In the genomic region with DNA sequence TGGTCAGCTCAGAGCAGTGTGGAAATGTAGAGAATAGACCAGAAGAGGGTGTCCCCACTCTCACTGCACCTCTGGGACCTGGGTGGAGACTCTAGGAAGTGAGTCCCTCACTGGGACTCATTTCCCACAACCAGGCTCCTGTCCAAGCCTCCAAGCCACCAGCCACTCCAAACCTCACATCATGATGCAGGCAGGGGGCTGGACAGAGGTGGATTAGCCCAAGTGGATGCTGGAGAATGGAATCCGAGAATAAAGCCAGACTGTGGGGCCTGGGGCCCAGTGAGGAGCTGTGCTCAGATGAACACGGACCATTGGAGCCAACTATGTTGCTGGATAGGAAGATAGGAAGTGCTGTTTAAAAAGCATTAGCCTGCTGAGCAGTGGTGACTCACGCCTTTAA, we compare ENCODE assay signal across 17 mouse cellular contexts. TPM values are rescaled to one million over a fixed set of nuclear protein-coding genes. Genes with fewer than 3 reads are reported as not detected.
DNase-seq lines count a peak whose midpoint lies in the region; ATAC-seq lines count a peak whose summit lies in the region.
"Had no signal": no experiment of that assay in that cellular context is flagged by ENCODE, and none has a peak within 500 bp of the region (broad histone marks: within the 10 kb centered on the region; RNA-seq: fewer than 3 reads in every experiment).

No protein-coding gene starts in this region.

- H3K4me3 ChIP-seq in forebrain, embryonic 12.5 days (replicated peaks), result no peak overlapping the region
- H3K4me3 ChIP-seq in forebrain, embryonic 15.5 days, result no peak overlapping the region
- no peak overlapping the region for H3K4me3 ChIP-seq in heart, embryonic 16.5 days (ENCODE audit: low read length)
- H3K4me3 ChIP-seq in liver, embryonic 11.5 days (ENCODE audit: low read depth, low read length), result no peak overlapping the region
- H3K4me3 ChIP-seq: liver, embryonic 15.5 days; stomach, embryonic 15.5 days had no signal

- no peak overlapping the region for H3K4me2 ChIP-seq in forebrain, embryonic 12.5 days
- no peak overlapping the region for H3K4me2 ChIP-seq in forebrain, embryonic 15.5 days (replicated peaks)
- H3K4me2 ChIP-seq in heart, embryonic 16.5 days (ENCODE audit: low read depth, low read length), result no peak overlapping the region
- no peak overlapping the region for H3K4me2 ChIP-seq in liver, embryonic 11.5 days
- H3K4me2 ChIP-seq: liver, embryonic 15.5 days; midbrain, embryonic 11.5 days; stomach, embryonic 15.5 days had no signal

- H3K9me3 ChIP-seq in forebrain, embryonic 12.5 days, result no peaks in the 10 kb centered on the region
- H3K9me3 ChIP-seq in forebrain, embryonic 15.5 days, result no peaks in the 10 kb centered on the region
- H3K9me3 ChIP-seq in heart, embryonic 16.5 days (replicated peaks; ENCODE audit: control insufficient read depth, low read length), result peaks cover 6% of the 10 kb centered on the region
- H3K9me3 ChIP-seq in liver, embryonic 11.5 days (ENCODE audit: control insufficient read depth, low read length), result no peaks in the 10 kb centered on the region
- H3K9me3 ChIP-seq: liver, embryonic 15.5 days; stomach, embryonic 15.5 days had no signal

- no peaks in the 10 kb centered on the region for H3K36me3 ChIP-seq in forebrain, embryonic 12.5 days (replicated peaks)
- H3K36me3 ChIP-seq in forebrain, embryonic 15.5 days, result no peaks in the 10 kb centered on the region
- 0 out of 2 replicates have a peak, but pooled peaks cover 3% of the 10 kb centered on the region for H3K36me3 ChIP-seq in heart, embryonic 16.5 days (ENCODE audit: control insufficient read depth, insufficient read depth)
- H3K36me3 ChIP-seq in liver, embryonic 11.5 days (ENCODE audit: control insufficient read depth, insufficient read depth, low read length), result no peaks in the 10 kb centered on the region
- H3K36me3 ChIP-seq: liver, embryonic 15.5 days; stomach, embryonic 15.5 days had no signal

- ATAC-seq in forebrain, embryonic 12.5 days (ENCODE audit: low FRiP score), result no peak
- ATAC-seq in forebrain, embryonic 15.5 days (replicated peaks), result no peak
- ATAC-seq in heart, embryonic 16.5 days (replicated peaks; ENCODE audit: extremely low read depth, insufficient read depth, low FRiP score), result no peak
- ATAC-seq in liver, embryonic 11.5 days (replicated peaks; ENCODE audit: low FRiP score), result no peak
- ATAC-seq: hindbrain, embryonic 16.5 days; Patski had no signal

- peaks cover 7% of the 10 kb centered on the region; the same call in 1 of the 2 replicates for H3K4me1 ChIP-seq in forebrain, embryonic 12.5 days
- H3K4me1 ChIP-seq in forebrain, embryonic 15.5 days, result no peaks in the 10 kb centered on the region
- H3K4me1 ChIP-seq in heart, embryonic 16.5 days (ENCODE audit: control insufficient read depth, insufficient read depth, low read length), result 0 out of 2 replicates have a peak, but pooled peaks cover 2% of the 10 kb centered on the region
- peaks cover 10% of the 10 kb centered on the region; the same call in 1 of the 2 replicates for H3K4me1 ChIP-seq in liver, embryonic 11.5 days (replicated peaks; ENCODE audit: control insufficient read depth, insufficient read depth, low read length)
- H3K4me1 ChIP-seq: stomach, embryonic 15.5 days had no signal

- intact Hi-C loops in heart, postnatal 25 days (cut with DNase I), result no loop called here

- no peak for DNase-seq in heart, postnatal 25 days (ENCODE audit: low spot score)
- DNase-seq in liver, embryonic 11.5 days (ENCODE audit: low spot score), result no peak
- DNase-seq in liver, result no peak
- DNase-seq in spleen, adult 18-20 months, result no peak
- no peak for DNase-seq in right cerebral cortex, adult 18-20 months
- DNase-seq: cerebellum, postnatal 14 days; kidney, postnatal 10 days; lung, postnatal 36 days; retina, postnatal 1 day had no signal

- H3K27me3 ChIP-seq in forebrain, embryonic 12.5 days, result peaks cover 28% of the 10 kb centered on the region
- H3K27me3 ChIP-seq in forebrain, embryonic 15.5 days, result 0 out of 2 replicates have a peak, but pooled peaks cover 12% of the 10 kb centered on the region
- H3K27me3 ChIP-seq in heart, embryonic 16.5 days (ENCODE audit: control insufficient read depth, insufficient read depth, low read length), result peaks cover 16% of the 10 kb centered on the region
- peaks cover 22% of the 10 kb centered on the region for H3K27me3 ChIP-seq in liver, embryonic 11.5 days (replicated peaks; ENCODE audit: control insufficient read depth, insufficient read depth, low read length)
- H3K27me3 ChIP-seq: Patski had no signal

- H3K9ac ChIP-seq in forebrain, embryonic 12.5 days, result no peak overlapping the region
- no peak overlapping the region for H3K9ac ChIP-seq in forebrain, embryonic 15.5 days (replicated peaks)
- no peak overlapping the region for H3K9ac ChIP-seq in heart, embryonic 16.5 days (ENCODE audit: low read length)
- H3K9ac ChIP-seq in liver, embryonic 11.5 days (ENCODE audit: low read depth, low read length), result no peak overlapping the region
- H3K9ac ChIP-seq: liver, embryonic 15.5 days; stomach, embryonic 15.5 days had no signal

- H3K27ac ChIP-seq in forebrain, embryonic 12.5 days, result peak overlapping the region; percentile 36; the same call in 1 of the 2 replicates
- H3K27ac ChIP-seq in forebrain, embryonic 15.5 days (replicated peaks), result no peak overlapping the region
- H3K27ac ChIP-seq in heart, embryonic 16.5 days (ENCODE audit: low read length), result peak overlapping the region; percentile 65
- H3K27ac ChIP-seq in liver, embryonic 11.5 days (ENCODE audit: low read depth, low read length), result peak overlapping the region; percentile 51; the same call in 1 of the 2 replicates
- H3K27ac ChIP-seq: liver, embryonic 15.5 days; stomach, embryonic 15.5 days had no signal

- 61% methylated on average over 3 of the region's 3 CpGs for WGBS in forebrain, embryonic 12.5 days
- WGBS in forebrain, embryonic 15.5 days, result 56% methylated on average over 3 of the region's 3 CpGs
- 46% methylated on average over 3 of the region's 3 CpGs for WGBS in heart, embryonic 16.5 days
- 74% methylated on average over 3 of the region's 3 CpGs for WGBS in liver, embryonic 11.5 days

RNA-seq across cellular contexts. Expression of gene Pi16, which starts 0.6 kb away (rescaled TPM):
- polyA plus RNA-seq in forebrain, embryonic 12.5 days (2016; fragmentation: Nextera tagmentation; extraction: Ambion mirVana), result 1.8 and 2.2 TPM in 2 replicates
- 1.4 and 1.8 TPM in 2 replicates for polyA plus RNA-seq in forebrain, embryonic 15.5 days (2015; fragmentation: Nextera tagmentation; extraction: Ambion mirVana)
- 3.5 and 4.0 TPM in 2 replicates for polyA plus RNA-seq in heart, embryonic 16.5 days (2015; fragmentation: Nextera tagmentation; extraction: Ambion mirVana)
- 10 to 100 TPM; 32.6 to 45.8 TPM for total RNA-seq in heart, postnatal 25 days (2021)
- 0.32 and 0.51 TPM in 2 replicates for polyA plus RNA-seq in liver, embryonic 11.5 days (2014; fragmentation: Nextera tagmentation; extraction: Ambion mirVana)
- polyA plus RNA-seq: Patski had no signal

RNA-seq across cellular contexts. Expression of gene Mtch1, which starts 30.8 kb away (rescaled TPM):
- 381 and 393 TPM in 2 replicates for polyA plus RNA-seq in forebrain, embryonic 12.5 days (2016; fragmentation: Nextera tagmentation; extraction: Ambion mirVana)
- polyA plus RNA-seq in forebrain, embryonic 15.5 days (2015; fragmentation: Nextera tagmentation; extraction: Ambion mirVana), result 432 and 464 TPM in 2 replicates
- 220 and 273 TPM in 2 replicates for polyA plus RNA-seq in heart, embryonic 16.5 days (2015; fragmentation: Nextera tagmentation; extraction: Ambion mirVana)
- total RNA-seq in heart, postnatal 25 days (2021), result 100 to 1,000 TPM; 220 TPM
- polyA plus RNA-seq in liver, embryonic 11.5 days (2014; fragmentation: Nextera tagmentation; extraction: Ambion mirVana), result 147 and 149 TPM in 2 replicates

RNA-seq across cellular contexts. Expression of gene Fgd2, which starts 43.8 kb away (rescaled TPM):
- polyA plus RNA-seq in forebrain, embryonic 12.5 days (2016; fragmentation: Nextera tagmentation; extraction: Ambion mirVana), result 3.4 and 3.7 TPM in 2 replicates
- 5.5 and 6.0 TPM in 2 replicates for polyA plus RNA-seq in forebrain, embryonic 15.5 days (2015; fragmentation: Nextera tagmentation; extraction: Ambion mirVana)
- 4.8 and 4.9 TPM in 2 replicates for polyA plus RNA-seq in heart, embryonic 16.5 days (2015; fragmentation: Nextera tagmentation; extraction: Ambion mirVana)
- 1 to 10 TPM; 1.8 to 2.7 TPM for total RNA-seq in heart, postnatal 25 days (2021)
- 6.0 and 6.7 TPM in 2 replicates for polyA plus RNA-seq in liver, embryonic 11.5 days (2014; fragmentation: Nextera tagmentation; extraction: Ambion mirVana)

RNA-seq across cellular contexts. Expression of gene BC004004, which starts 48.3 kb away (rescaled TPM):
- 65.0 and 65.2 TPM in 2 replicates for polyA plus RNA-seq in forebrain, embryonic 12.5 days (2016; fragmentation: Nextera tagmentation; extraction: Ambion mirVana)
- polyA plus RNA-seq in forebrain, embryonic 15.5 days (2015; fragmentation: Nextera tagmentation; extraction: Ambion mirVana), result 96.2 and 96.4 TPM in 2 replicates
- polyA plus RNA-seq in heart, embryonic 16.5 days (2015; fragmentation: Nextera tagmentation; extraction: Ambion mirVana), result 95.4 and 96.8 TPM in 2 replicates
- 100 to 1,000 TPM; 192 to 222 TPM for total RNA-seq in heart, postnatal 25 days (2021)
- polyA plus RNA-seq in liver, embryonic 11.5 days (2014; fragmentation: Nextera tagmentation; extraction: Ambion mirVana), result 70.9 and 72.7 TPM in 2 replicates

RNA-seq across cellular contexts. Expression of gene Ppil1, which starts 52.9 kb away (rescaled TPM):
- polyA plus RNA-seq in forebrain, embryonic 12.5 days (2016; fragmentation: Nextera tagmentation; extraction: Ambion mirVana), result 139 and 142 TPM in 2 replicates
- polyA plus RNA-seq in forebrain, embryonic 15.5 days (2015; fragmentation: Nextera tagmentation; extraction: Ambion mirVana), result 126 and 128 TPM in 2 replicates
- polyA plus RNA-seq in heart, embryonic 16.5 days (2015; fragmentation: Nextera tagmentation; extraction: Ambion mirVana), result 101 and 104 TPM in 2 replicates
- 10 to 100 TPM; 29.0 to 29.6 TPM for total RNA-seq in heart, postnatal 25 days (2021)
- 200 and 201 TPM in 2 replicates for polyA plus RNA-seq in liver, embryonic 11.5 days (2014; fragmentation: Nextera tagmentation; extraction: Ambion mirVana)
